Mouse (Mus musculus) embryonic facial prominence, embryonic 14.5 days (tissue): ENCODE measurements around the gene Gys1. TPM values are rescaled to one million over a fixed set of nuclear protein-coding genes. Genes with fewer than 3 reads are reported as not detected.
A peak's percentile ranks its signal among the peaks of the same experiment; 100 is the strongest.

ENCODE experiments used
- ATAC-seq: fragments of 200-750 bp; cut with Nextera tagmentation; 2 replicates; pipeline ENCODE4 v1.8.0; 2017; ENCODE audit warnings: low read depth, moderate number of reproducible peaks, moderate TSS enrichment
- DNase-seq: peaks from one replicate; pipeline ENCODE4 v3.0.0-alpha.2; 2015; ENCODE audit warnings: low spot score
- H3K27ac ChIP-seq: fragments of 300-500 bp; sonication (generic); replicated peaks from 2 replicates; pipeline ENCODE4 v1.5.1; 2014; ENCODE audit warnings: low read depth, mild to moderate bottlenecking, low read length, moderate library complexity
- H3K27me3 ChIP-seq: fragments of 300-500 bp; sonication (generic); replicated peaks from 2 replicates; pipeline ENCODE4 v1.6.1; 2014; ENCODE audit warnings: low read length; ENCODE audit not compliant: control insufficient read depth, insufficient read depth
- H3K36me3 ChIP-seq: fragments of 300-500 bp; sonication (generic); 2 replicates; pipeline ENCODE4 v1.6.1; 2014; ENCODE audit warnings: low read length, mixed read lengths; ENCODE audit not compliant: control insufficient read depth, insufficient read depth
- H3K4me1 ChIP-seq: fragments of 300-500 bp; sonication (generic); 2 replicates; pipeline ENCODE4 v1.6.1; 2014; ENCODE audit warnings: antibody characterized with exemption, low read length; ENCODE audit not compliant: control insufficient read depth, insufficient read depth
- H3K4me2 ChIP-seq: fragments of 300-500 bp; sonication (generic); 2 replicates; pipeline ENCODE4 v1.6.1; 2014; ENCODE audit warnings: low read depth, mild to moderate bottlenecking, low read length, moderate library complexity, mixed read lengths
- H3K4me3 ChIP-seq: fragments of 300-500 bp; sonication (generic); 2 replicates; pipeline ENCODE4 v1.5.1; 2014; ENCODE audit warnings: low read depth, mild to moderate bottlenecking, low read length
- H3K9ac ChIP-seq: fragments of 300-500 bp; sonication (generic); 2 replicates; pipeline ENCODE4 v1.6.1; 2014; ENCODE audit warnings: low read depth, mild to moderate bottlenecking, low read length, moderate library complexity, mixed read lengths
- H3K9me3 ChIP-seq: fragments of 300-500 bp; sonication (generic); 2 replicates; pipeline ENCODE4 v1.6.1; 2016; ENCODE audit warnings: low read length; ENCODE audit not compliant: control insufficient read depth
- WGBS: fragments of 180-500 bp; shearing (Covaris S2); extraction: QIAGEN DNeasy Blood & Tissue Kit; methylation state at CpG from one replicate; pipeline ENCODE4 v1.1.7; 2014; 5-methylcytosine and 5-hydroxymethylcytosine counted together
- polyA plus RNA-seq: library from polyadenylated mRNA; unstranded; fragments of >200 nt; fragmentation: Nextera tagmentation; extraction: Ambion mirVana; gene quantifications from 2 replicates; pipeline ENCODE4 v1.2.1, GENCODE M21; 2014

Gys1 gene
- polyA plus RNA-seq, 1 experiment from 2014 or later, result 39.3 TPM

DNA sequence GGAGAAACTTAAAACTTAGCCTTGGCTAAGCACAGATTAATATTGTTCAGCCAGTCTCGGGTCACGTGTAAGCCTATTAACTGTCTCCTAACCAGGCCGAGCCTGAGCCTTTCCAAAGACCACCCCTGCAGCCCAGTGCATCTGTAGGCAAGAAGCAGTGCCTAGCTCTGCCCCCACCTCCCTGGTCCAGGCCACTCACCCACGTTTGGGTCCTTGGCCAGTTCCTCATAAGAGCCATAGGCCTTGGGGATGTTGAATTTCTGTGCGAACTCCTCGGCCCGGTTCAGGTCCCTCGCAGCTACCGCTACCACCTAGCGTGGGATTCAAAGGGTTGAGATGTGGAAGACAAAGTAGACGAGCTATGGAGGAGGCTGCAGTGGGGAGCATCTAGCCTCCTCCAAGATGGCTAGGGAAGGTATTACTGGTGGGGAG is 53.2 kb downstream of the Gys1 start:
- H3K9me3 ChIP-seq, result no peaks in the 10 kb centered on the region
- WGBS, result 29% methylated on average over 11 of the region's 11 CpGs
- peak overlapping the region; percentile 59 for H3K4me2 ChIP-seq
- ATAC-seq, result peak; percentile 45; the same call in 1 of the 2 replicates
- peak overlapping the region; percentile 48 for H3K9ac ChIP-seq
- H3K4me3 ChIP-seq, result peak overlapping the region; percentile 40
- peak overlapping the region; percentile 74 for H3K27ac ChIP-seq
- peaks cover 5% of the 10 kb centered on the region; the same call in 1 of the 2 replicates for H3K4me1 ChIP-seq
- DNase-seq, result peak; percentile 41
- peaks cover 9% of the 10 kb centered on the region for H3K36me3 ChIP-seq
- no peaks in the 10 kb centered on the region for H3K27me3 ChIP-seq

DNA sequence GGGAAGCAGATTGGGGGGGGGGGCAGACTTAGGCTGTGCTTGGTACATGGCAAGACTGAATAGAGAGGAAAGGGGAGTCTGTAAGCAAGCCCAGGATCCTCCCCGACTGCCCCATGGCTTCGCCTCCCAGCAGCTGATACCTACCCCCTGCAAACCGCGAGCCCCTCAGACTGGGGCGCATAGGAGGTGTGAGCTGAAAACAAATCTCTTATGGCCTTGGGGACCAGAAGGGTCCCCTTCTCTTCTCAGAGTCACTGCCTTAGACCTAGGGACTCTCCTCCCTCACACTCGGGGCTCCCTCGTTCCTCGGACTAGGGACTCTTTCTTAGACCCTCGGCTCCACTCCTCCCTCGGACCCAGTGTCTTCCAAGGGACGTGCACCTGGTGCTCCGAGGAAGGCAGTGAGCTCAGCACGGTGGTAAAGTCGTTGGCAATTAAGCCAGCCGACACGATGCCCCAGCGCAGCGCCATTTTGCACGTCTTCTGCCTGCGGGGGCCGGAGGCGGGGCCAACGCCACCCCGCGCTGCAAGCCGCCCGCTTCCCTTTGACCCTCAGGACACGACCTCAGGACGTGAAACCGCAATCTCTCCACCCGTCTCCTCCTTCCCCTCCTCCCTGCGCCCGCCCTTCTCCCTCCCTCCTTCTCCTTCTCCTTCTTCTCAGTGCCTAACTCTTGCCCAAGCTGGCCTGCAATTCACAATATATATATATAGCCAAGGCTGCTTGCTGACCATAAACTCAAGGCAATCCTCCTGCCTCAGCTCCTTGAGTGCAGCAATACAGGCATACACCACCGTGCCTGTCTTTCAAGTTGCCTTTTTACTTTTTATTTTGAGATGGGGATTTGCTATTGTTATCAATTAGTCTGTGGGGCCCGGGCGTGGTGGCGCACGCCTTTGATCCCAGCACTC is 53.9 kb downstream of the Gys1 start, which contains the start of gene Dhdh:
Gene Dhdh (minus strand): TSS at position 513 of the 912 bp plus-strand sequence.
- peak within 1 kb of the TSS; percentile 48 for H3K9ac ChIP-seq
- 10% methylated on average over 30 of the region's 38 CpGs for WGBS
- peaks cover 15% of the 10 kb centered on the region for H3K36me3 ChIP-seq
- peak within 1 kb of the TSS; percentile 74 for H3K27ac ChIP-seq
- H3K4me3 ChIP-seq, result peak within 1 kb of the TSS; percentile 40
- no peaks in the 10 kb centered on the region for H3K9me3 ChIP-seq
- H3K4me2 ChIP-seq, result peak within 1 kb of the TSS; percentile 59
- H3K27me3 ChIP-seq, result no peaks in the 10 kb centered on the region
- peak; percentile 62 for ATAC-seq
- peaks cover 5% of the 10 kb centered on the region; the same call in 1 of the 2 replicates for H3K4me1 ChIP-seq
- DNase-seq, result peak; percentile 61

DNA sequence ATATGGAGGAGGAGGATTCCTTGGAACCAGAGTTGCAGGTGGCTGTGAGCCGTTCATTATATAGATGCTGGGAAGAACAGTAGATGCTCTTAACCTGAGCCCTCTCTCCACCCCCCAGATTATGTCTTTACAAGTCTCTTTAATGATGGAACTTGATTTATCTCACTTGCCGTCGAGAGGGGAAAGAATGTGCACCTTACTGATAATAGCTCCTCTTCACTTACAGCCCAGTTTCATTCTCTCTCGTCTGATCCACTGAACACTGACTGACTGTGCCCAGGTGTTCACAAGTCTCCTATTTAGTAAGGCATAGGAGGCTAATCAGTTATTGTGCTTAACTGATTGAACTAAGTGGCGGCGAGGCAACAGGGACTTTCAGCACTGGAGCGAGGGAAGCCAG is 54.9 kb downstream of the Gys1 start:
- H3K4me2 ChIP-seq, result no peak overlapping the region

DNA sequence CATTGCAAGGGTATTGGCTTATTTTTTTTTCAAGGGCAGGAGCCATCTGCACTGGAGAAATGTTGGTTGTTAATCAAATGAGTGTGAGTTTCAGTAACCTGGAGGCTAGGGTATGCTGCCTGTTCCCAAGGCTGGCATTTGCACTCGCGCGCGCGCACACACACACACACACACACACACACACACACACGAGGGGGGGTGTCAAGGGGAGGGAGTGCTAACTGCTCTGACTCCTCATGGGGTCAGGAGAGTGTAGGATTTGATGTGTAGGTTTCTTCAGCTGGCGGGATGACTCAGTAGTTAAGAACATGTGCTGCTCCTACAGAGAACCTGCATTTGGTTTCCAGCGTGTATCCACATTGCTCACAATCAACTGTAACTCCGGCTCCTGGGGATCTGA is 56.2 kb downstream of the Gys1 start:
- Histone ChIP-seq H3K36me3 (peaks cover 37% of the 10 kb centered on the region), H3K4me1 (peaks cover 5% of the 10 kb centered on the region; the same call in 1 of the 2 replicates), H3K27ac (no peak overlapping the region), H3K9ac (0 out of 2 replicates have a peak overlapping the region, but pooled peaks have one; percentile 30), H3K4me2 (0 out of 2 replicates have a peak overlapping the region, but pooled peaks have one; percentile 26), H3K9me3 (no peaks in the 10 kb centered on the region), H3K27me3 (no peaks in the 10 kb centered on the region), H3K4me3 (no peak overlapping the region)
- 12% methylated on average over 4 of the region's 9 CpGs for WGBS
- peak; percentile 8; the same call in 1 of the 2 replicates for ATAC-seq
- DNase-seq, result peak; percentile 47

More for the DNA sequence above, 54.9 kb downstream of the Gys1 start:
- H3K9ac ChIP-seq, result 0 out of 2 replicates have a peak overlapping the region, but pooled peaks have one; percentile 48
- 78% methylated on average over 7 of the region's 7 CpGs for WGBS
- no peak overlapping the region for H3K27ac ChIP-seq
- no peaks in the 10 kb centered on the region for H3K27me3 ChIP-seq
- peaks cover 26% of the 10 kb centered on the region for H3K36me3 ChIP-seq
- DNase-seq (no peak), ATAC-seq (no peak)
- H3K4me1 ChIP-seq, result peaks cover 5% of the 10 kb centered on the region; the same call in 1 of the 2 replicates
- H3K4me3 ChIP-seq, result no peak overlapping the region
- no peaks in the 10 kb centered on the region for H3K9me3 ChIP-seq

DNA sequence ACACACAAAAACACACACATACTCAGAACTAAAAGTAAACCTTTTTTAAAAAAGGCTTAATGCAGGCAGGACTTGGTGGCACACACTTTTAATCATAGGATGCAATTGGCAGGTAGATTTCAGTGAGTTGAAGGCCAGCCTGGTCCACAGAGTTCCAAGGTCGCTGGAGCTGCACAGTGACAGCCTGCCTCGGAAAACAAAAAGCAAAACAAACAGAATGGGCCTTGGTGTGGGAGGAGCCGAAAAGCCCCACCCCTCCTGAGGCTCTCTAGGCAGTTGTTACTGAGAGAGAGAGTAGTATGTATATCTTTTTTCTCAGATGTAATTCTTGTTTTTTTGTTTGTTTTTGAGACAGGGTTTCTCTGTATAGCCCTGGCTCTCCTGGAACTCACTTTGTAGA is 56.6 kb downstream of the Gys1 start:
- Histone ChIP-seq H3K4me2 (0 out of 2 replicates have a peak overlapping the region, but pooled peaks have one; percentile 26), H3K9me3 (no peaks in the 10 kb centered on the region), H3K4me3 (no peak overlapping the region), H3K27me3 (no peaks in the 10 kb centered on the region), H3K4me1 (peaks cover 5% of the 10 kb centered on the region; the same call in 1 of the 2 replicates), H3K27ac (no peak overlapping the region), H3K36me3 (peaks cover 42% of the 10 kb centered on the region), H3K9ac (peak overlapping the region; percentile 30; the same call in 1 of the 2 replicates)
- DNase-seq, result no peak
- WGBS, result 16% methylated on average over 3 of the region's 3 CpGs
- no peak for ATAC-seq

DNA sequence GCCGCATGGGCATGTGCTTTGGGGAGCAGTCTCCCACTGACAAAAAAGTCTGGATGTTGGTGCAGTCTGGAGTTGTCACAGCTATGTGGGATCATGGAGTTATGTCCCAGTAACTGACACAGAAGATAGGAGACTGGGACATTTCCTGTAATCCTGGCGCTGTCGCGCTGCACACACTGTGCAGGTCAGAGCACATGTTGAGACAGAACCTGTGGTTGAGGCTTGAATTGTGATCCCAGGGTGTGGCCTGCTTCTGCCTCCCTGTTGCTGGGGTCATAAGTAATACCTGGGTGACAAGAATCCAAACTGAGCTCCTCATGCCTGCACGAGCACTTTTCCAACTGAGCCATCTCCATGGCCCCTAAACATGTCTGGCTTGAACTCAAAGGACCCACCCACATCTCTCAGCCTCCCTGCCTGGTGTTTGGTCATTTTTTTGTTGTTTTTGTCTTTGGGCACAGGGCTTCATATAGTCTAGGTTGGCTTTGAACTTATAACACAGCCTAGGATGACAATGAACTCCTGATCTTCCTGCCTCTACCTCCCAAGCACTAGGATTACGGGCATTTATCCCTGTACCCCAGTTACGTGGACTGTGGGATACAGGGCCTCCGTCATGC is 57.7 kb downstream of the Gys1 start:
- Histone ChIP-seq H3K27me3 (no peaks in the 10 kb centered on the region), H3K27ac (no peak overlapping the region), H3K36me3 (peaks cover 53% of the 10 kb centered on the region), H3K4me3 (no peak overlapping the region), H3K4me1 (peaks cover 5% of the 10 kb centered on the region; the same call in 1 of the 2 replicates), H3K4me2 (no peak overlapping the region), H3K9me3 (no peaks in the 10 kb centered on the region), H3K9ac (no peak overlapping the region)
- no peak for DNase-seq
- no peak for ATAC-seq
- WGBS, result 93% methylated on average over 8 of the region's 8 CpGs

DNA sequence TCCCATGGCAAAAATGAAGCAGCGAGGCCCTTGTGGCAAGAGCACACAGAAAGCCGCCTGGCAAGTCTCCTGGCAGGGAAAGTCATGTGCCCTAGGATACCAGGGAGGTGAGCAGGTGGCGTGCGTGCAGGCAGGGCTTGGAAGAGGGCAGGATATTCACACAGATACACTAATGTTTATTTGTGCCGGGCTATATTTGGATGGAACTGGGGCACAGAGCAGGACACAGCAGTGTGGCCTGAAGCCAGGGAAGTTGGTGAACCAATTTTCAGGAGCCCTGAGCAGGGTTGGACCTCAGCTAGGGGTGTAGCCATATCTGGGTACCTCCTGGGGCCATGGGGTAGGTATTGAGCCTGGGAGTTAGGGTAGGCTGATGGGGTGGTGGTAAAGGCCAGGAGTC is 58.3 kb downstream of the Gys1 start:
- H3K36me3 ChIP-seq, result peaks cover 59% of the 10 kb centered on the region
- H3K4me3 ChIP-seq, result no peak overlapping the region
- no peaks in the 10 kb centered on the region for H3K9me3 ChIP-seq
- H3K27ac ChIP-seq, result no peak overlapping the region
- peaks cover 3% of the 10 kb centered on the region; the same call in 1 of the 2 replicates for H3K4me1 ChIP-seq
- no peak for DNase-seq
- 91% methylated on average over 5 of the region's 5 CpGs for WGBS
- no peak overlapping the region for H3K4me2 ChIP-seq
- H3K27me3 ChIP-seq, result no peaks in the 10 kb centered on the region
- no peak overlapping the region for H3K9ac ChIP-seq
- no peak for ATAC-seq

DNA sequence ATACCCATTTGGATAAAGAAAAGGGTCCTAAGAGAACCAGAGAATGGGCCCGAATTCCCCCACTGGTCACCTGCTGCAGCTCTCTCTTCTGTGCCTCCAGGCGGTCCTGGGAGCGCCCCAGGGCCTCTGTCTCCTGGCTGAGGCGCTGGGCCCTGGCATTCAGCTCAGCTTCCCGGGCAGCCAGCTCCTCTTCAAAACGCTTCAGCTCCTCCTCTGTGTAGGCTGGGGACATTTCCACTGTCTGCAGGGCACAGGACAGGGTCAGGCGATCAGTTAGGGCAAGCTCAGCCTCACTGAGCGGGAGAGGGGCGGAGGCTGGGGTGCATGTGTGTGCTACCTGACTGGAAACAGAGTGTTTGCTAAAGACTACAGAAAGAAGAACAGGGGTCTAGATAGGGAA is 59.9 kb downstream of the Gys1 start:
- no peaks in the 10 kb centered on the region for H3K27me3 ChIP-seq
- no peaks in the 10 kb centered on the region for H3K9me3 ChIP-seq
- H3K4me2 ChIP-seq, result no peak overlapping the region
- no peak overlapping the region for H3K27ac ChIP-seq
- no peak for ATAC-seq
- peaks cover 75% of the 10 kb centered on the region for H3K36me3 ChIP-seq
- no peaks in the 10 kb centered on the region; the same call in 1 of the 2 replicates for H3K4me1 ChIP-seq
- no peak overlapping the region for H3K4me3 ChIP-seq
- no peak for DNase-seq
- 83% methylated on average over 9 of the region's 9 CpGs for WGBS
- no peak overlapping the region for H3K9ac ChIP-seq
